Mouse (Mus musculus): ENCODE measurements around the gene Id4.

Id4 gene

GRCm38 (mm10) chr13:48314500-48314899, 53.5 kb downstream of the Id4 start:
- in situ Hi-C loops (cut with MboI; ENCODE audit: low sequenced_read_pairs), result no loop called here

Measured in CH12F3 (cell line).